Comparison of ENCODE assay signal across 8 mouse cellular contexts in genomic region chr19:3575632-3576384, GRCm38 (mm10). TPM values are rescaled to one million over a fixed set of nuclear protein-coding genes. Genes with fewer than 3 reads are reported as not detected.
DNase-seq lines count a peak whose midpoint lies in the region; ATAC-seq and TF ChIP-seq lines count a peak whose summit lies in the region.

Gene Ppp6r3, minus strand, starts transcription at chr19:3575749.

- peak within 1 kb of the TSS; percentile 100 for H3K27ac ChIP-seq in gastrocnemius, adult 2 months
- peak within 1 kb of the TSS; percentile 93 for H3K27ac ChIP-seq in hindbrain, postnatal 0 days
- peak within 1 kb of the TSS; percentile 95 for H3K27ac ChIP-seq in left cerebral cortex, adult 2 months

- TF ChIP-seq CTCF in gastrocnemius, adult 2 months (IDR thresholded peaks at IDR 0.05), result no peak
- TF ChIP-seq CTCF in hindbrain, postnatal 0 days (IDR thresholded peaks at IDR 0.05; ENCODE audit: low read depth), result no peak
- no peak for TF ChIP-seq CTCF in left cerebral cortex, adult 2 months (IDR thresholded peaks at IDR 0.05)

- WGBS in hindbrain, postnatal 0 days, result under 1% methylated on average over 51 of the region's 51 CpGs

- H3K36me3 ChIP-seq in hindbrain, postnatal 0 days (ENCODE audit: insufficient read depth, low read length), result no peaks in the 10 kb centered on the region

- ATAC-seq in common myeloid progenitor, adult 5-6 weeks (replicated peaks; ENCODE audit: low read depth, poor library complexity, severe bottlenecking), result peak; percentile 93
- peak; percentile 98 for ATAC-seq in hindbrain, postnatal 0 days
- ATAC-seq in megakaryocyte, adult 5-6 weeks (ENCODE audit: poor library complexity, severe bottlenecking), result peak; percentile 97

- H3K4me3 ChIP-seq in gastrocnemius, adult 2 months, result peak within 1 kb of the TSS; percentile 90
- peak within 1 kb of the TSS; percentile 74 for H3K4me3 ChIP-seq in hindbrain, postnatal 0 days (ENCODE audit: low read length)
- peak within 1 kb of the TSS; percentile 89 for H3K4me3 ChIP-seq in left cerebral cortex, adult 2 months

- peaks cover 20% of the 10 kb centered on the region for H3K4me1 ChIP-seq in hindbrain, postnatal 0 days (ENCODE audit: insufficient read depth, low read length)

- intact Hi-C loops in gastrocnemius, adult 2 months (cut with DNase I), result no loop called here
- intact Hi-C loops in left cerebral cortex, adult 2 months (cut with DNase I), result loop anchor here (2.0 to 5.0 kb wide), 2 partner anchors 49 to 189 kb away; partner anchors contain the start of gene Tesmin

- peak; percentile 100 for DNase-seq in ZHBTc4 (ENCODE audit: low read depth, low spot score)
- peak; percentile 99 for DNase-seq in gastrocnemius, adult 2 months
- peak; percentile 99 for DNase-seq in hindbrain, postnatal 0 days (ENCODE audit: low spot score)
- DNase-seq in left cerebral cortex, adult 2 months (ENCODE audit: extremely low spot score in 1 of 2, low spot score in 2 of 2), result peak; percentile 95 to 97
- peak; percentile 98 for DNase-seq in right cerebral cortex, adult 2 months (ENCODE audit: low spot score in 2 of 2)
- peak; percentile 99 for DNase-seq in urinary bladder, postnatal 14 days (ENCODE audit: low spot score)

- no peaks in the 10 kb centered on the region for H3K9me3 ChIP-seq in hindbrain, postnatal 0 days (ENCODE audit: low read length)

- no peaks in the 10 kb centered on the region for H3K27me3 ChIP-seq in hindbrain, postnatal 0 days (ENCODE audit: insufficient read depth, low read length)

- H3K9ac ChIP-seq in hindbrain, postnatal 0 days (replicated peaks; ENCODE audit: low read length), result peak within 1 kb of the TSS; percentile 77

- peak within 1 kb of the TSS; percentile 71 for H3K4me2 ChIP-seq in hindbrain, postnatal 0 days (ENCODE audit: low read depth, low read length)

RNA-seq across cellular contexts. Expression of gene Ppp6r3, which starts in this region (rescaled TPM):
- 92.6 and 111 TPM in 2 replicates for total RNA-seq in common myeloid progenitor, adult 5-6 weeks (2017)
- total RNA-seq in gastrocnemius, adult 2 months (2021), result 10 to 100 TPM; 66.1 to 70.5 TPM
- 81.7 and 97.8 TPM in 2 replicates for total RNA-seq in hindbrain, postnatal 0 days (2014; rRNA removed)
- polyA plus RNA-seq in hindbrain, postnatal 0 days (2015; fragmentation: Nextera tagmentation; extraction: Ambion mirVana), result 31.0 and 32.0 TPM in 2 replicates
- total RNA-seq in left cerebral cortex, adult 2 months (2021), result 10 to 100 TPM; 76.0 to 85.1 TPM
- total RNA-seq in megakaryocyte, adult 5-6 weeks (2015), result 77.7 and 92.8 TPM in 2 replicates
- 87.2 and 94.5 TPM in 2 replicates for total RNA-seq in megakaryocyte, adult 5-6 weeks (2017)

Comparison
In these comparisons a context has a peak if more than half of its experiments do, and no peak if none do; other contexts are left out.
1. Peak in every context shown above with its lines: DNase-seq, ATAC-seq, H3K4me3 ChIP-seq and H3K27ac ChIP-seq.